Comparison of ENCODE assay signal across 15 mouse cellular contexts in the genomic region with DNA sequence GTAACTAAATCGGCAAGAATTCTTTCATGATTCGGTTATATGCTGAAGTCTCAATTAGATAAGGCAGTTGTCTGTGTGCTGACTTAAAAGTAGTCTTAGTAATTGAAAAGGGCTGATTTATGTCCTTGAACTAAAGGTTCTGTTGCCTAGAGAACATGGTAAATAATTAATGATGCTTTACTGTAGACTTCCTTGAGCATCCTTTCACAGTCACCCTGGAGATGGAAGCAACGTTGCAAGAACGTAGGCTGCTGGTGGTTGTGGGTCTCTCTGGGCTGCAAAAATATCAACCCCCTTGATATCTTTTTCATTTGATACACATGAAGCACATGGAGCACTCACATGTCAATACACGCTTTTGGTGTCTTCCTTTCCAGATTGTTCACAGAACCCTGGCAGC.
"Had no signal": no experiment of that assay in that cellular context is flagged by ENCODE, and none has a peak within 500 bp of the region (broad histone marks: within the 10 kb centered on the region; RNA-seq: fewer than 3 reads in every experiment).

No protein-coding gene starts in this region.

- DNase-seq: kidney, adult 18-20 months; kidney, postnatal 25 days; layer of hippocampus, adult 9-11 months; liver, embryonic 13.5 days; lung, adult 2 months; lung, postnatal 14 days; lung, postnatal 4 days; midbrain, embryonic 14.5 days; thymus, adult 18-20 months; thymus, postnatal 36 days had no signal

- H3K4me2 ChIP-seq: liver, embryonic 13.5 days; midbrain, embryonic 11.5 days had no signal

- H3K9me3 ChIP-seq: liver, embryonic 13.5 days had no signal

- ATAC-seq: intestine, embryonic 16.5 days had no signal

- H3K36me3 ChIP-seq: liver, embryonic 13.5 days had no signal

- H3K4me3 ChIP-seq: layer of hippocampus, adult 2 months; liver, embryonic 13.5 days; myocyte had no signal

- H3K9ac ChIP-seq: liver, embryonic 13.5 days had no signal

- H3K27me3 ChIP-seq: liver, embryonic 13.5 days had no signal

- H3K27ac ChIP-seq: kidney, postnatal 0 days; layer of hippocampus, adult 2 months; liver, embryonic 13.5 days had no signal

- H3K4me1 ChIP-seq: liver, embryonic 13.5 days had no signal
